ENCODE assay signal across 9 mouse cellular contexts in the genomic region with DNA sequence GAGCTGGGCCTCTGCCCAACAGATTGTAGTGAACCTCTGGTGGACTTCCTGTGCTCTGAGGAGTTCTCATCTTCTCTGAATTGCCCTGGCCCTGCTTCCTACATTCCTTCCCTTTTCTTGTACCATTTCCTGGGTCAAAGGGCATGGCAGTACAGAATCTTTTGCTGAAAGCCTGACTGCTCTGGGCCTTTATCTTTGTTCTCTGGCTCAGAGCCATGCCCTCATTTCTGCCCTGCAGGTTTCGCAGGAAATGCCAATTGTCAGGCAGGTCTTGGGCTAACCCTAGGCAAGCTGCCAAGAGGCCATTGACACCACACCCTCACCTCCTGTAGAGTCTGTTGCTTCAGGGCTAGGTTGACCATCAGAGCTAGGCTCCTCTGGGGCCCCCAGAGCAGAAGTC. TPM values are rescaled to one million over a fixed set of nuclear protein-coding genes. Genes with fewer than 3 reads are reported as not detected.
DNase-seq lines count a peak whose midpoint lies in the region; ATAC-seq and TF ChIP-seq lines count a peak whose summit lies in the region.
"Had no signal": no experiment of that assay in that cellular context is flagged by ENCODE, and none has a peak within 500 bp of the region (broad histone marks: within the 10 kb centered on the region; RNA-seq: fewer than 3 reads in every experiment).

No protein-coding gene starts in this region.

- H3K9ac ChIP-seq in kidney, embryonic 14.5 days (ENCODE audit: low read depth, low read length) = no peak overlapping the region
- no peak overlapping the region for H3K9ac ChIP-seq in kidney, embryonic 16.5 days (replicated peaks; ENCODE audit: low read length)
- H3K9ac ChIP-seq in forebrain, embryonic 16.5 days (replicated peaks; ENCODE audit: low read depth, low read length) = no peak overlapping the region
- no peak overlapping the region for H3K9ac ChIP-seq in hindbrain, embryonic 12.5 days

- no peak for ATAC-seq in kidney, embryonic 14.5 days (ENCODE audit: low FRiP score, low TSS enrichment)
- no peak for ATAC-seq in kidney, embryonic 16.5 days (ENCODE audit: low FRiP score, low TSS enrichment)
- peak; percentile 21 for ATAC-seq in megakaryocyte, adult 5-6 weeks (ENCODE audit: poor library complexity, severe bottlenecking)
- ATAC-seq in forebrain, embryonic 16.5 days = no peak
- ATAC-seq in hindbrain, embryonic 12.5 days (ENCODE audit: low FRiP score) = no peak

- no peaks in the 10 kb centered on the region for H3K36me3 ChIP-seq in kidney, embryonic 14.5 days (ENCODE audit: control insufficient read depth, insufficient read depth, low read length)
- no peaks in the 10 kb centered on the region for H3K36me3 ChIP-seq in kidney, embryonic 16.5 days (ENCODE audit: insufficient read depth, low read length)
- no peaks in the 10 kb centered on the region for H3K36me3 ChIP-seq in forebrain, embryonic 16.5 days (ENCODE audit: control insufficient read depth, insufficient read depth)
- no peaks in the 10 kb centered on the region for H3K36me3 ChIP-seq in hindbrain, embryonic 12.5 days

- 0 out of 2 replicates have a peak, but pooled peaks cover 7% of the 10 kb centered on the region for H3K4me1 ChIP-seq in kidney, embryonic 14.5 days (ENCODE audit: control insufficient read depth, insufficient read depth, low read length)
- peaks cover 33% of the 10 kb centered on the region for H3K4me1 ChIP-seq in cerebellum, adult 2 months (ENCODE audit: control insufficient read depth, insufficient read depth, low read length)
- no peaks in the 10 kb centered on the region for H3K4me1 ChIP-seq in kidney, embryonic 16.5 days (ENCODE audit: insufficient read depth, low read length)
- H3K4me1 ChIP-seq in forebrain, embryonic 16.5 days (replicated peaks; ENCODE audit: control insufficient read depth, insufficient read depth, low read length) = no peaks in the 10 kb centered on the region
- 0 out of 2 replicates have a peak, but pooled peaks cover 4% of the 10 kb centered on the region for H3K4me1 ChIP-seq in hindbrain, embryonic 12.5 days

- H3K9me3 ChIP-seq in kidney, embryonic 14.5 days (ENCODE audit: control insufficient read depth, low read length) = no peaks in the 10 kb centered on the region
- H3K9me3 ChIP-seq in kidney, embryonic 16.5 days (ENCODE audit: low read length) = no peaks in the 10 kb centered on the region
- H3K9me3 ChIP-seq in forebrain, embryonic 16.5 days (ENCODE audit: control insufficient read depth, low read length) = no peaks in the 10 kb centered on the region
- no peaks in the 10 kb centered on the region for H3K9me3 ChIP-seq in hindbrain, embryonic 12.5 days (replicated peaks)

- TF ChIP-seq POLR2A in cerebellum, adult 2 months (IDR thresholded peaks at IDR 0.05; ENCODE audit: borderline replicate concordance, insufficient read depth, low read length) = no peak

- peak; percentile 61 for DNase-seq in kidney, adult 11 months
- DNase-seq in cerebellum, adult 2 months = peak; percentile 92 to 97
- no peak for DNase-seq in thymus, postnatal 4 days

- no peak overlapping the region for H3K4me3 ChIP-seq in kidney, embryonic 14.5 days (ENCODE audit: low read length)
- H3K4me3 ChIP-seq in cerebellum, adult 2 months (replicated peaks; ENCODE audit: insufficient read depth, low read depth, low read length) = no peak overlapping the region
- no peak overlapping the region for H3K4me3 ChIP-seq in kidney, embryonic 16.5 days (ENCODE audit: low read length)
- H3K4me3 ChIP-seq in forebrain, embryonic 16.5 days (replicated peaks; ENCODE audit: low read length) = no peak overlapping the region
- H3K4me3 ChIP-seq in hindbrain, embryonic 12.5 days = no peak overlapping the region
- H3K4me3 ChIP-seq: erythroblast, embryonic 14.5 days had no signal

- 59% methylated on average over 1 of the region's 1 CpGs for WGBS in kidney, embryonic 14.5 days
- 11% methylated on average over 1 of the region's 1 CpGs for WGBS in cerebellum, adult 2 months
- WGBS in kidney, embryonic 16.5 days = 68% methylated on average over 1 of the region's 1 CpGs
- WGBS in forebrain, embryonic 16.5 days = 27% methylated on average over 1 of the region's 1 CpGs
- 77% methylated on average over 1 of the region's 1 CpGs for WGBS in hindbrain, embryonic 12.5 days

- H3K27ac ChIP-seq in kidney, embryonic 14.5 days (ENCODE audit: low read depth, low read length) = no peak overlapping the region
- peak overlapping the region; percentile 54 for H3K27ac ChIP-seq in cerebellum, adult 2 months (ENCODE audit: insufficient read depth, low read length)
- peak overlapping the region; percentile 19; the same call in 1 of the 2 replicates for H3K27ac ChIP-seq in kidney, embryonic 16.5 days (ENCODE audit: low read length)
- H3K27ac ChIP-seq in forebrain, embryonic 16.5 days (ENCODE audit: low read length) = no peak overlapping the region
- H3K27ac ChIP-seq in hindbrain, embryonic 12.5 days = no peak overlapping the region

- H3K4me2 ChIP-seq in kidney, embryonic 14.5 days (replicated peaks; ENCODE audit: low read depth, low read length) = no peak overlapping the region
- H3K4me2 ChIP-seq in kidney, embryonic 16.5 days (replicated peaks; ENCODE audit: low read depth, low read length) = no peak overlapping the region
- H3K4me2 ChIP-seq in forebrain, embryonic 16.5 days (ENCODE audit: low read length) = no peak overlapping the region
- H3K4me2 ChIP-seq in hindbrain, embryonic 12.5 days (replicated peaks) = no peak overlapping the region

- no peak for TF ChIP-seq CTCF in cerebellum, adult 2 months (IDR thresholded peaks at IDR 0.05; ENCODE audit: borderline replicate concordance, insufficient read depth, low read depth, low read length)

- H3K27me3 ChIP-seq in kidney, embryonic 14.5 days (ENCODE audit: control insufficient read depth, insufficient read depth, low read length) = no peaks in the 10 kb centered on the region
- H3K27me3 ChIP-seq in cerebellum, adult 2 months (ENCODE audit: control insufficient read depth, insufficient read depth, low read length) = no peaks in the 10 kb centered on the region
- no peaks in the 10 kb centered on the region for H3K27me3 ChIP-seq in kidney, embryonic 16.5 days (ENCODE audit: insufficient read depth, low read length)
- no peaks in the 10 kb centered on the region for H3K27me3 ChIP-seq in forebrain, embryonic 16.5 days (replicated peaks; ENCODE audit: control insufficient read depth, insufficient read depth, low read length)
- H3K27me3 ChIP-seq in hindbrain, embryonic 12.5 days = no peaks in the 10 kb centered on the region

RNA-seq across cellular contexts. Expression of gene Trim14, which starts 17.9 kb away (rescaled TPM):
- polyA plus RNA-seq in kidney, embryonic 14.5 days (2014; fragmentation: Nextera tagmentation; extraction: Ambion mirVana) = 1.4 and 1.8 TPM in 2 replicates
- 0.69 and 1.1 TPM in 2 replicates for polyA plus RNA-seq in cerebellum, adult 2 months (2012; rRNA removed)
- 2.1 and 2.9 TPM in 2 replicates for polyA plus RNA-seq in kidney, embryonic 16.5 days (2015; fragmentation: Nextera tagmentation; extraction: Ambion mirVana)
- total RNA-seq in megakaryocyte, adult 5-6 weeks (2015) = 9.7 and 13.3 TPM in 2 replicates
- total RNA-seq in megakaryocyte, adult 5-6 weeks (2017) = 26.8 and 42.5 TPM in 2 replicates
- 0.85 and 1.4 TPM in 2 replicates for polyA plus RNA-seq in forebrain, embryonic 16.5 days (2015; fragmentation: Nextera tagmentation; extraction: Ambion mirVana)
- 0.95 and 1.7 TPM in 2 replicates for polyA plus RNA-seq in hindbrain, embryonic 12.5 days (2016; fragmentation: Nextera tagmentation; extraction: Ambion mirVana)

RNA-seq across cellular contexts. Expression of gene Coro2a, which starts 48.1 kb away (rescaled TPM):
- 3.2 and 6.8 TPM in 2 replicates for polyA plus RNA-seq in kidney, embryonic 14.5 days (2014; fragmentation: Nextera tagmentation; extraction: Ambion mirVana)
- polyA plus RNA-seq in cerebellum, adult 2 months (2012; rRNA removed) = 26.6 and 28.8 TPM in 2 replicates
- 5.9 and 6.4 TPM in 2 replicates for polyA plus RNA-seq in kidney, embryonic 16.5 days (2015; fragmentation: Nextera tagmentation; extraction: Ambion mirVana)
- 54.8 and 55.6 TPM in 2 replicates for total RNA-seq in megakaryocyte, adult 5-6 weeks (2015)
- total RNA-seq in megakaryocyte, adult 5-6 weeks (2017) = 31.4 and 31.9 TPM in 2 replicates
- polyA plus RNA-seq in forebrain, embryonic 16.5 days (2015; fragmentation: Nextera tagmentation; extraction: Ambion mirVana) = 5.6 and 7.6 TPM in 2 replicates
- polyA plus RNA-seq in hindbrain, embryonic 12.5 days (2016; fragmentation: Nextera tagmentation; extraction: Ambion mirVana) = 7.0 and 7.4 TPM in 2 replicates

Comparison
In these comparisons a context has a peak if more than half of its experiments do, and no peak if none do; other contexts are left out.
1. H3K27ac ChIP-seq: peak in cerebellum, adult 2 months (single experiment) and kidney, embryonic 16.5 days (single experiment); none in kidney, embryonic 14.5 days (single experiment), forebrain, embryonic 16.5 days (single experiment) and hindbrain, embryonic 12.5 days (single experiment).